Mouse (Mus musculus): ENCODE data around the gene Acp5. TPM values are rescaled to one million over a fixed set of nuclear protein-coding genes. Genes with fewer than 3 reads are reported as not detected.

Acp5 gene
- polyA plus RNA-seq, 1 experiment, result 23.8 TPM

GRCm38 (mm10) chr9:22125246-22126027 is 10.1 kb downstream of the Acp5 start:
- H3K9me3 ChIP-seq, result no peaks in the 10 kb centered on the region; the same call in 1 of the 2 replicates
- no peak for TF ChIP-seq FLI1 (IDR thresholded peaks at IDR 0.05; ENCODE audit: low read length)
- TF ChIP-seq GATA1 (IDR thresholded peaks at IDR 0.05; ENCODE audit: borderline replicate concordance, low read length), result no peak
- peaks cover 23% of the 10 kb centered on the region for H3K4me1 ChIP-seq
- no peaks in the 10 kb centered on the region for H3K36me3 ChIP-seq (replicated peaks; ENCODE audit: low read length)
- H3K4me3 ChIP-seq (replicated peaks), result no peak overlapping the region
- peaks cover 34% of the 10 kb centered on the region for H3K27me3 ChIP-seq (replicated peaks)

GRCm38 (mm10) chr9:22124169-22124568 is 11.3 kb downstream of the Acp5 start:
- Histone ChIP-seq H3K36me3 (replicated peaks; ENCODE audit: low read length) (no peaks in the 10 kb centered on the region), H3K9me3 (peaks cover 3% of the 10 kb centered on the region; the same call in 1 of the 2 replicates), H3K27me3 (replicated peaks) (peaks cover 27% of the 10 kb centered on the region), H3K4me3 (replicated peaks) (no peak overlapping the region), H3K4me1 (peaks cover 25% of the 10 kb centered on the region)
- TF ChIP-seq GATA1 (IDR thresholded peaks at IDR 0.05; ENCODE audit: borderline replicate concordance, low read length), result no peak
- no peak for TF ChIP-seq FLI1 (IDR thresholded peaks at IDR 0.05; ENCODE audit: low read length)

- H3K36me3 ChIP-seq (replicated peaks; ENCODE audit: low read length), result no peaks in the 10 kb centered on the region
- H3K4me1 ChIP-seq, result peaks cover 27% of the 10 kb centered on the region
- H3K27me3 ChIP-seq (replicated peaks), result peaks cover 20% of the 10 kb centered on the region
- H3K9me3 ChIP-seq, result peaks cover 3% of the 10 kb centered on the region; the same call in 1 of the 2 replicates
- H3K4me3 ChIP-seq (replicated peaks), result no peak overlapping the region
- TF ChIP-seq GATA1 (IDR thresholded peaks at IDR 0.05; ENCODE audit: borderline replicate concordance, low read length) (no peak), FLI1 (IDR thresholded peaks at IDR 0.05; ENCODE audit: low read length) (no peak)
Measured at GRCm38 (mm10) chr9:22123069-22123609, 12.4 kb downstream of the Acp5 start.

- peaks cover 37% of the 10 kb centered on the region for H3K4me1 ChIP-seq
- no peak overlapping the region for H3K4me3 ChIP-seq (replicated peaks)
- no peaks in the 10 kb centered on the region for H3K36me3 ChIP-seq (replicated peaks; ENCODE audit: low read length)
- TF ChIP-seq GATA1 (IDR thresholded peaks at IDR 0.05; ENCODE audit: borderline replicate concordance, low read length), result no peak
- no peak for TF ChIP-seq FLI1 (IDR thresholded peaks at IDR 0.05; ENCODE audit: low read length)
- peaks cover 3% of the 10 kb centered on the region; the same call in 1 of the 2 replicates for H3K9me3 ChIP-seq
- peaks cover 12% of the 10 kb centered on the region for H3K27me3 ChIP-seq (replicated peaks)
Measured at GRCm38 (mm10) chr9:22122005-22122404, 13.5 kb downstream of the Acp5 start.

- Histone ChIP-seq H3K4me3 (replicated peaks) (no peak overlapping the region), H3K9me3 (peaks cover 3% of the 10 kb centered on the region; the same call in 1 of the 2 replicates), H3K27me3 (replicated peaks) (peaks cover 8% of the 10 kb centered on the region), H3K36me3 (replicated peaks; ENCODE audit: low read length) (no peaks in the 10 kb centered on the region), H3K4me1 (peaks cover 37% of the 10 kb centered on the region)
- TF ChIP-seq GATA1 (IDR thresholded peaks at IDR 0.05; ENCODE audit: borderline replicate concordance, low read length) (no peak), FLI1 (IDR thresholded peaks at IDR 0.05; ENCODE audit: low read length) (no peak)
Measured at GRCm38 (mm10) chr9:22121545-22121944, 14.0 kb downstream of the Acp5 start.

GRCm38 (mm10) chr9:22119543-22119942 is 16.0 kb downstream of the Acp5 start:
- TF ChIP-seq FLI1 (IDR thresholded peaks at IDR 0.05; ENCODE audit: low read length), result no peak
- no peak for TF ChIP-seq GATA1 (IDR thresholded peaks at IDR 0.05; ENCODE audit: borderline replicate concordance, low read length)
- Histone ChIP-seq H3K9me3 (peaks cover 3% of the 10 kb centered on the region; the same call in 1 of the 2 replicates), H3K4me1 (peaks cover 47% of the 10 kb centered on the region)

GRCm38 (mm10) chr9:22117754-22118456 is 17.6 kb downstream of the Acp5 start:
- Histone ChIP-seq H3K4me3 (replicated peaks) (peak overlapping the region; percentile 95), H3K27me3 (replicated peaks) (peaks cover 4% of the 10 kb centered on the region), H3K9me3 (peaks cover 3% of the 10 kb centered on the region; the same call in 1 of the 2 replicates), H3K36me3 (replicated peaks; ENCODE audit: low read length) (peaks cover 20% of the 10 kb centered on the region), H3K4me1 (peaks cover 41% of the 10 kb centered on the region)
- TF ChIP-seq GATA1 (IDR thresholded peaks at IDR 0.05; ENCODE audit: borderline replicate concordance, low read length) (no peak), FLI1 (IDR thresholded peaks at IDR 0.05; ENCODE audit: low read length) (no peak)

More at GRCm38 (mm10) chr9:22119543-22119942, 16.0 kb downstream of the Acp5 start:
- no peak overlapping the region for H3K4me3 ChIP-seq (replicated peaks)
- peaks cover 4% of the 10 kb centered on the region for H3K27me3 ChIP-seq (replicated peaks)
- H3K36me3 ChIP-seq (replicated peaks; ENCODE audit: low read length), result peaks cover 3% of the 10 kb centered on the region

GRCm38 (mm10) chr9:22116740-22117426 is 18.6 kb downstream of the Acp5 start, which contains the start of gene Elof1:
Gene Elof1 (minus strand): TSS chr9:22117172.
- peaks cover 3% of the 10 kb centered on the region; the same call in 1 of the 2 replicates for H3K9me3 ChIP-seq
- TF ChIP-seq GATA1 (IDR thresholded peaks at IDR 0.05; ENCODE audit: borderline replicate concordance, low read length) (no peak), FLI1 (IDR thresholded peaks at IDR 0.05; ENCODE audit: low read length) (peak; percentile 99; the same call in 1 of the 2 replicates)
- peaks cover 4% of the 10 kb centered on the region for H3K27me3 ChIP-seq (replicated peaks)
- H3K36me3 ChIP-seq (replicated peaks; ENCODE audit: low read length), result peaks cover 30% of the 10 kb centered on the region
- H3K4me3 ChIP-seq (replicated peaks), result peak within 1 kb of the TSS; percentile 95
- H3K4me1 ChIP-seq, result peaks cover 32% of the 10 kb centered on the region

- peaks cover 38% of the 10 kb centered on the region for H3K36me3 ChIP-seq (replicated peaks; ENCODE audit: low read length)
- H3K27me3 ChIP-seq (replicated peaks), result peaks cover 4% of the 10 kb centered on the region
- TF ChIP-seq FLI1 (IDR thresholded peaks at IDR 0.05; ENCODE audit: low read length) (no peak), GATA1 (IDR thresholded peaks at IDR 0.05; ENCODE audit: borderline replicate concordance, low read length) (no peak)
- peak overlapping the region; percentile 95 for H3K4me3 ChIP-seq (replicated peaks)
- peaks cover 26% of the 10 kb centered on the region for H3K4me1 ChIP-seq
- H3K9me3 ChIP-seq, result peaks cover 3% of the 10 kb centered on the region; the same call in 1 of the 2 replicates
Measured at GRCm38 (mm10) chr9:22116086-22116485, 19.4 kb downstream of the Acp5 start.
